Mouse (Mus musculus) midbrain, embryonic 14.5 days (tissue): Measurements from ENCODE around the gene Cotl1. TPM values are rescaled to one million over a fixed set of nuclear protein-coding genes. Genes with fewer than 3 reads are reported as not detected.
A peak's percentile ranks its signal among the peaks of the same experiment; 100 is the strongest.

Source experiments
- ATAC-seq: fragments of 200-750 bp; cut with Nextera tagmentation; 2 replicates; pipeline ENCODE4 v1.8.0; 2017; ENCODE audit warnings: moderate number of reproducible peaks, moderate library complexity; ENCODE audit not compliant: low FRiP score, low TSS enrichment
- DNase-seq: peaks from one replicate; pipeline ENCODE4 v3.0.0-alpha.2; 2015
- H3K27ac ChIP-seq: fragments of 300-500 bp; sonication (generic); replicated peaks from 2 replicates; pipeline ENCODE4 v1.5.1; 2014; ENCODE audit warnings: mild to moderate bottlenecking, low read depth, low read length, moderate library complexity
- H3K27me3 ChIP-seq: fragments of 300-500 bp; sonication (generic); 2 replicates; pipeline ENCODE4 v1.6.1; 2014; ENCODE audit warnings: low read length, control low read depth, mixed read lengths; ENCODE audit not compliant: control insufficient read depth, insufficient read depth
- H3K36me3 ChIP-seq: fragments of 300-500 bp; sonication (generic); 2 replicates; pipeline ENCODE4 v1.6.1; 2014; ENCODE audit warnings: low read length, control low read depth; ENCODE audit not compliant: control insufficient read depth, insufficient read depth
- H3K4me1 ChIP-seq: fragments of 300-500 bp; sonication (generic); 2 replicates; pipeline ENCODE4 v1.6.1; 2014; ENCODE audit warnings: mild to moderate bottlenecking, antibody characterized with exemption, low read length, control low read depth; ENCODE audit not compliant: control insufficient read depth, insufficient read depth
- H3K4me2 ChIP-seq: fragments of 300-500 bp; sonication (generic); 2 replicates; pipeline ENCODE4 v1.6.1; 2014; ENCODE audit warnings: mild to moderate bottlenecking, low read length, moderate library complexity
- H3K4me3 ChIP-seq: fragments of 300-500 bp; sonication (generic); replicated peaks from 2 replicates; pipeline ENCODE4 v1.5.1; 2014; ENCODE audit warnings: low read depth, low read length
- H3K9ac ChIP-seq: fragments of 300-500 bp; sonication (generic); replicated peaks from 2 replicates; pipeline ENCODE4 v1.6.1; 2014; ENCODE audit warnings: mild to moderate bottlenecking, low read length, moderate library complexity
- H3K9me3 ChIP-seq: fragments of 300-500 bp; sonication (generic); 2 replicates; pipeline ENCODE4 v1.6.1; 2016; ENCODE audit warnings: low read length, control low read depth, mixed read lengths; ENCODE audit not compliant: control insufficient read depth
- WGBS: fragments of 180-500 bp; shearing (Covaris S2); extraction: QIAGEN DNeasy Blood & Tissue Kit; methylation state at CpG from one replicate; pipeline ENCODE4 v1.1.7; 2014; 5-methylcytosine and 5-hydroxymethylcytosine counted together
- polyA plus RNA-seq: library from polyadenylated mRNA; unstranded; fragments of >200 nt; fragmentation: Nextera tagmentation; extraction: Ambion mirVana; gene quantifications from 2 replicates; pipeline ENCODE4 v1.2.1, GENCODE M21; 2014

Gene Cotl1
- polyA plus RNA-seq, 1 experiment from 2014 or later, result 291 TPM

GRCm38 (mm10) chr8:119836831-119837230 lies 3.5 kb downstream of the Cotl1 start:
- no peak overlapping the region for H3K9ac ChIP-seq
- H3K36me3 ChIP-seq, result 0 out of 2 replicates have a peak, but pooled peaks cover 7% of the 10 kb centered on the region
- WGBS, result 78% methylated on average over 4 of the region's 4 CpGs
- no peaks in the 10 kb centered on the region for H3K27me3 ChIP-seq
- no peak for DNase-seq
- H3K27ac ChIP-seq, result no peak overlapping the region
- no peaks in the 10 kb centered on the region for H3K9me3 ChIP-seq
- no peak overlapping the region for H3K4me3 ChIP-seq
- H3K4me2 ChIP-seq, result peak overlapping the region; percentile 78
- ATAC-seq, result no peak
- peaks cover 63% of the 10 kb centered on the region for H3K4me1 ChIP-seq

- H3K4me2 ChIP-seq, result no peak overlapping the region
- no peaks in the 10 kb centered on the region for H3K27me3 ChIP-seq
- no peak overlapping the region for H3K9ac ChIP-seq
- no peak overlapping the region for H3K4me3 ChIP-seq
- no peaks in the 10 kb centered on the region for H3K9me3 ChIP-seq
- H3K4me1 ChIP-seq, result peaks cover 71% of the 10 kb centered on the region
- 0 out of 2 replicates have a peak, but pooled peaks cover 7% of the 10 kb centered on the region for H3K36me3 ChIP-seq
- ATAC-seq (no peak), DNase-seq (no peak)
- no peak overlapping the region for H3K27ac ChIP-seq
- WGBS, result 92% methylated on average over 5 of the region's 5 CpGs
Observed at GRCm38 (mm10) chr8:119835270-119835669, 5.1 kb downstream of the Cotl1 start.

DNA sequence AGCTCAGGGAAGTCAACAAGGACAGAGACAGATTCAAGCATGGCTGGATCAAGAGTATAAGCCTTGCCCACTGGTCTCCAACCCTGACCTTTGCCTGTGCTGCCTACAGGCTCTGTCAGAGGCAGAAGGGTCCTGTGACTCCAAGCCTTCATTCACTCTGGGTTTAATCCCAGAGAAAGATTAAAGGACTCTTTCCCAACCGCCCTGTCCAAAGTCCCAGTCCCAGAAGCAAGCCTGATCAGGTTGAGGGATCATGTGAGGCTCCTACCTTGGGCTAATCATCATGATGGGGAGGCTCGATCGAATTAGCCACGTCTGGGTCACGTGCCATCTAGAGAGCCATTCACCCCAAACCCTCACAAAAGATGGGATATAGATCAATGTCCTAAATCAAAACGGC lies 5.7 kb downstream of the Cotl1 start:
- H3K9ac ChIP-seq, result no peak overlapping the region
- H3K4me2 ChIP-seq, result no peak overlapping the region
- H3K27me3 ChIP-seq, result no peaks in the 10 kb centered on the region
- H3K9me3 ChIP-seq, result no peaks in the 10 kb centered on the region
- ATAC-seq (no peak), DNase-seq (no peak)
- H3K36me3 ChIP-seq, result 0 out of 2 replicates have a peak, but pooled peaks cover 7% of the 10 kb centered on the region
- no peak overlapping the region for H3K4me3 ChIP-seq
- 86% methylated on average over 6 of the region's 6 CpGs for WGBS
- no peak overlapping the region for H3K27ac ChIP-seq
- peaks cover 74% of the 10 kb centered on the region for H3K4me1 ChIP-seq

DNA sequence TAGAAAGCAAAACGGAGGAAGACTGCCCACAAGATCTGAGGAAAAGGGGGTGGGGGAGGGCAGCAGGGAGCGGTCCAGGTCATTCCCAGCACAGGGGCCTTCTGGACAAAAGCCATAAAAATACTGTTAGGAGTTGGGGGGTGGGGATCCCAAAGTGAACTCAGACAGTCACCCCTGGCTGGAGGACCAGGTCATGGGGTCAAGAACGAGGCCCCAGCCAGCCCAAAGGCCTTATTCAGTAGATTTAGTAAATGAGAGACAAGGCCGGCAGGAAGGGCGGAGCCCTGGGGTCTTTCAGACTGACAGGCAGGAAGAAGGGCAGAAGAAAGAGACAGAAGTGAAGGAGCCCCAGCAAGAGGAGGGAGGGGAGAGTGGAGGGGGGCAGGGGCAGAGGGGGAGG lies 7.4 kb downstream of the Cotl1 start:
- Histone ChIP-seq H3K4me2 (peak overlapping the region; percentile 15; the same call in 1 of the 2 replicates), H3K36me3 (0 out of 2 replicates have a peak, but pooled peaks cover 7% of the 10 kb centered on the region), H3K9ac (no peak overlapping the region), H3K9me3 (no peaks in the 10 kb centered on the region), H3K4me3 (no peak overlapping the region), H3K27me3 (no peaks in the 10 kb centered on the region), H3K4me1 (peaks cover 72% of the 10 kb centered on the region), H3K27ac (peak overlapping the region; percentile 37; the same call in 1 of the 2 replicates)
- ATAC-seq (no peak), DNase-seq (no peak)
- 6% methylated on average over 5 of the region's 5 CpGs for WGBS

DNA sequence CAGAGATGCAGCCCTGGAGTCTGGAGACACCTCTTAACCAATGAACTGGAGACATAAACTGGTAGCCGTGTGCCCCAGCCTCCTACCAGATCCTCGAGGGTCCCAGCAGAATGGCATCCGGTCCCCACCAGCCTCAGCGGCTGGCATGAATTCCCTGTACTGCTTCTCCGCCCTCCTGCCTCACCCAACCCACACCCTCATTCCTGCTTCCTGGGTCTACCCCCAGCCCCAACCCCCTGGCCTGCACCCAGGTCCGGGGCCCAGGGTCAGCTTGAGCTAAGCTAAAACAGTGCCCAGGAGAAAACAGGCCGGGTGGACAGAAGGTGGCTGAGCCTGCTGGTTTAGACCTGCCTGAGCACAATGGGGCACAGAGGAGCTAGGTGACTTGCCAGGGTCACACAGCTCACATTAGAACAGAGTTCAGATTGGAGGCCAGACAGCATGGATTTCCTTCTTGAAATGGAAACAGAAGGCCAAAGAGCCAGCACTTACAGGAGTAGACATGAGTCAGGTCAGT lies 8.2 kb downstream of the Cotl1 start:
- Histone ChIP-seq H3K9ac (peak overlapping the region; percentile 27; the same call in 1 of the 2 replicates), H3K4me3 (no peak overlapping the region), H3K36me3 (0 out of 2 replicates have a peak, but pooled peaks cover 7% of the 10 kb centered on the region), H3K4me2 (peak overlapping the region; percentile 41), H3K27ac (peak overlapping the region; percentile 66), H3K9me3 (no peaks in the 10 kb centered on the region), H3K4me1 (peaks cover 65% of the 10 kb centered on the region), H3K27me3 (no peaks in the 10 kb centered on the region)
- 60% methylated on average over 7 of the region's 7 CpGs for WGBS
- DNase-seq (no peak), ATAC-seq (0 out of 2 replicates have a peak, but pooled peaks have one; percentile 13)

GRCm38 (mm10) chr8:119831336-119831995 lies 8.9 kb downstream of the Cotl1 start:
- H3K4me2 ChIP-seq, result peak overlapping the region; percentile 41
- 22% methylated on average over 20 of the region's 20 CpGs for WGBS
- peaks cover 58% of the 10 kb centered on the region for H3K4me1 ChIP-seq
- peak overlapping the region; percentile 66 for H3K27ac ChIP-seq
- DNase-seq (peak; percentile 78), ATAC-seq (peak; percentile 61; the same call in 1 of the 2 replicates)
- H3K4me3 ChIP-seq, result no peak overlapping the region
- H3K27me3 ChIP-seq, result no peaks in the 10 kb centered on the region
- H3K36me3 ChIP-seq, result 0 out of 2 replicates have a peak, but pooled peaks cover 5% of the 10 kb centered on the region
- peak overlapping the region; percentile 27; the same call in 1 of the 2 replicates for H3K9ac ChIP-seq
- H3K9me3 ChIP-seq, result no peaks in the 10 kb centered on the region

- Histone ChIP-seq H3K27me3 (no peaks in the 10 kb centered on the region), H3K27ac (no peak overlapping the region), H3K9me3 (no peaks in the 10 kb centered on the region), H3K4me3 (no peak overlapping the region), H3K9ac (no peak overlapping the region), H3K4me1 (peaks cover 51% of the 10 kb centered on the region), H3K36me3 (0 out of 2 replicates have a peak, but pooled peaks cover 5% of the 10 kb centered on the region), H3K4me2 (no peak overlapping the region)
- peak; percentile 57 for DNase-seq
- 51% methylated on average over 7 of the region's 7 CpGs for WGBS
- no peak for ATAC-seq
Observed at GRCm38 (mm10) chr8:119830589-119830988, 9.8 kb downstream of the Cotl1 start.

GRCm38 (mm10) chr8:119829870-119830580 lies 10.3 kb downstream of the Cotl1 start:
- DNase-seq (no peak), ATAC-seq (no peak)
- H3K9ac ChIP-seq, result no peak overlapping the region
- H3K4me2 ChIP-seq, result no peak overlapping the region
- H3K4me1 ChIP-seq, result peaks cover 48% of the 10 kb centered on the region
- 50% methylated on average over 16 of the region's 16 CpGs for WGBS
- H3K36me3 ChIP-seq, result 0 out of 2 replicates have a peak, but pooled peaks cover 5% of the 10 kb centered on the region
- H3K27me3 ChIP-seq, result no peaks in the 10 kb centered on the region
- H3K27ac ChIP-seq, result no peak overlapping the region
- H3K9me3 ChIP-seq, result no peaks in the 10 kb centered on the region
- H3K4me3 ChIP-seq, result no peak overlapping the region
